Mouse (Mus musculus) lung, adult 2 months (tissue): Measurements from ENCODE around the gene Mrpl55. TPM values are rescaled to one million over a fixed set of nuclear protein-coding genes. Genes with fewer than 3 reads are reported as not detected.
A peak's percentile ranks its signal among the peaks of the same experiment; 100 is the strongest.

Experiments
- DNase-seq: peaks from one replicate; pipeline ENCODE4 v3.0.0; 2022
- H3K4me1 ChIP-seq: fragments of 200-500 bp; 2 replicates; pipeline ENCODE4 v1.6.1; 2011; ENCODE audit warnings: low read length; ENCODE audit not compliant: control insufficient read depth, insufficient read depth
- H3K4me3 ChIP-seq: fragments of 200-500 bp; replicated peaks from 2 replicates; pipeline ENCODE3; 2011; ENCODE audit warnings: low read depth, mild to moderate bottlenecking, control low read depth, low read length; ENCODE audit errors: extremely low read depth
- CTCF ChIP-seq: fragments of 200-500 bp; IDR thresholded peaks from 2 replicates; pipeline ENCODE4 v1.5.1; 2011; ENCODE audit warnings: mild to moderate bottlenecking, low read length, control low read depth; ENCODE audit not compliant: insufficient read depth
- POLR2A ChIP-seq: fragments of 200-500 bp; IDR thresholded peaks from 2 replicates; pipeline ENCODE4 v1.6.1; 2011; ENCODE audit warnings: low read depth, mild to moderate bottlenecking, control low read depth, low read length, borderline replicate concordance; ENCODE audit errors: extremely low read depth
- WGBS: fragments of 180-500 bp; shearing (Covaris S2); methylation state at CpG from one replicate; pipeline ENCODE4 v1.1.7; 2018; 5-methylcytosine and 5-hydroxymethylcytosine counted together
- polyA plus RNA-seq: library from polyadenylated mRNA; depleted of rRNA; stranded (reverse); fragments of >200 nt; gene quantifications from 2 replicates; pipeline ENCODE4 v1.2.3, GENCODE M21; 2012

The Mrpl55 gene
- polyA plus RNA-seq, 1 experiment = 26.0 TPM

- DNase-seq = no peak
- no peak overlapping the region for H3K4me3 ChIP-seq
- H3K4me1 ChIP-seq = no peaks in the 10 kb centered on the region
- WGBS = 72% methylated on average over 9 of the region's 9 CpGs
- TF ChIP-seq CTCF = no peak
- TF ChIP-seq POLR2A = no peak
These were observed 37.9 kb upstream of the Mrpl55 start for GRCm38 (mm10) chr11:59164384-59164783.

GRCm38 (mm10) chr11:59165616-59166241 lies 36.6 kb upstream of the Mrpl55 start:
- DNase-seq = no peak
- H3K4me1 ChIP-seq = no peaks in the 10 kb centered on the region
- 57% methylated on average over 2 of the region's 2 CpGs for WGBS
- no peak overlapping the region for H3K4me3 ChIP-seq
- TF ChIP-seq POLR2A (no peak), CTCF (no peak)

GRCm38 (mm10) chr11:59169807-59170206 lies 32.5 kb upstream of the Mrpl55 start:
- 48% methylated on average over 3 of the region's 3 CpGs for WGBS
- no peak for TF ChIP-seq CTCF
- no peak for TF ChIP-seq POLR2A
- DNase-seq = no peak
- no peak overlapping the region for H3K4me3 ChIP-seq
- H3K4me1 ChIP-seq = no peaks in the 10 kb centered on the region

GRCm38 (mm10) chr11:59170549-59170948 lies 31.7 kb upstream of the Mrpl55 start:
- WGBS = 64% methylated on average over 4 of the region's 4 CpGs
- H3K4me1 ChIP-seq = no peaks in the 10 kb centered on the region
- no peak for TF ChIP-seq CTCF
- no peak for TF ChIP-seq POLR2A
- no peak for DNase-seq
- no peak overlapping the region for H3K4me3 ChIP-seq

- DNase-seq = no peak
- TF ChIP-seq CTCF (no peak), POLR2A (no peak)
- Histone ChIP-seq H3K4me3 (no peak overlapping the region), H3K4me1 (no peaks in the 10 kb centered on the region)
- WGBS = 67% methylated on average over 6 of the region's 6 CpGs
These were observed 28.0 kb upstream of the Mrpl55 start for GRCm38 (mm10) chr11:59174189-59174838.

- WGBS = 5% methylated on average over 48 of the region's 48 CpGs
- no peak overlapping the region for H3K4me3 ChIP-seq
- no peaks in the 10 kb centered on the region for H3K4me1 ChIP-seq
- no peak for DNase-seq
- no peak for TF ChIP-seq CTCF
- no peak for TF ChIP-seq POLR2A
These were observed 25.8 kb upstream of the Mrpl55 start for GRCm38 (mm10) chr11:59176475-59176874.

- TF ChIP-seq POLR2A (no peak), CTCF (no peak)
- 14% methylated on average over 34 of the region's 34 CpGs for WGBS
- DNase-seq = no peak
- Histone ChIP-seq H3K4me3 (no peak overlapping the region), H3K4me1 (no peaks in the 10 kb centered on the region)
These were observed 25.4 kb upstream of the Mrpl55 start for GRCm38 (mm10) chr11:59176921-59177320.

GRCm38 (mm10) chr11:59182864-59183331 lies 19.4 kb upstream of the Mrpl55 start, which contains the start of gene Gjc2:
Gene Gjc2, minus strand, starts transcription at chr11:59183213.
- H3K4me3 ChIP-seq = no peak within 1 kb of the TSS
- 21% methylated on average over 3 of the region's 3 CpGs for WGBS
- peak; percentile 28 for DNase-seq
- TF ChIP-seq POLR2A (no peak), CTCF (no peak)
- peaks cover 7% of the 10 kb centered on the region for H3K4me1 ChIP-seq

- H3K4me3 ChIP-seq = no peak overlapping the region
- 13% methylated on average over 3 of the region's 3 CpGs for WGBS
- TF ChIP-seq POLR2A = no peak
- peak; percentile 91 for TF ChIP-seq CTCF
- DNase-seq = peak; percentile 45
- peaks cover 7% of the 10 kb centered on the region for H3K4me1 ChIP-seq
These were observed 18.5 kb upstream of the Mrpl55 start for GRCm38 (mm10) chr11:59183821-59184220.

- TF ChIP-seq POLR2A (no peak), CTCF (no peak)
- no peak for DNase-seq
- WGBS = 87% methylated on average over 5 of the region's 5 CpGs
These were observed 16.8 kb upstream of the Mrpl55 start for GRCm38 (mm10) chr11:59185490-59185889.

More at GRCm38 (mm10) chr11:59185490-59185889, 16.8 kb upstream of the Mrpl55 start:
- H3K4me3 ChIP-seq = no peak overlapping the region
- peaks cover 7% of the 10 kb centered on the region for H3K4me1 ChIP-seq
